Mouse (Mus musculus) ES-Bruce4 (cell line): ENCODE results near the gene Kcnv2. TPM values are rescaled to one million over a fixed set of nuclear protein-coding genes. Genes with fewer than 3 reads are reported as not detected.

ENCODE experiments used
- H3K27ac ChIP-seq: 2 replicates; pipeline ENCODE4 v1.5.1; 2012; ENCODE audit warnings: low read length, inconsistent platforms; ENCODE audit not compliant: insufficient read depth
- H3K27me3 ChIP-seq: 2 replicates; pipeline ENCODE4 v1.6.1; 2012; ENCODE audit warnings: mild to moderate bottlenecking, low read length, inconsistent platforms; ENCODE audit not compliant: control insufficient read depth, poor library complexity, insufficient read depth, severe bottlenecking
- H3K36me3 ChIP-seq: 2 replicates; pipeline ENCODE4 v1.6.1; 2012; ENCODE audit warnings: inconsistent platforms, mild to moderate bottlenecking, low read length, moderate library complexity; ENCODE audit not compliant: control insufficient read depth, poor library complexity, insufficient read depth, severe bottlenecking
- H3K4me1 ChIP-seq: one replicate; pipeline ENCODE4 v1.8.1; 2011; ENCODE audit warnings: low read length; ENCODE audit not compliant: control insufficient read depth, insufficient read depth
- H3K4me3 ChIP-seq: 2 replicates; pipeline ENCODE4 v1.5.1; 2011; ENCODE audit warnings: low read depth, mild to moderate bottlenecking, low read length
- H3K9ac ChIP-seq: 2 replicates; pipeline ENCODE4 v1.6.1; 2012; ENCODE audit warnings: low read depth, mild to moderate bottlenecking, inconsistent platforms; ENCODE audit not compliant: poor library complexity, severe bottlenecking
- H3K9me3 ChIP-seq: replicated peaks from 2 replicates; pipeline ENCODE4 v1.6.1; 2012; ENCODE audit warnings: mild to moderate bottlenecking, low read length, inconsistent platforms; ENCODE audit not compliant: control insufficient read depth, poor library complexity, insufficient read depth, severe bottlenecking
- CTCF ChIP-seq: IDR thresholded peaks from one replicate; pipeline ENCODE4 v1.8.1; 2011; ENCODE audit warnings: low read depth, low read length
- EP300 ChIP-seq: IDR thresholded peaks from 2 replicates; pipeline ENCODE4 v1.6.1; 2011; ENCODE audit warnings: low read depth, low read length; ENCODE audit not compliant: insufficient read depth
- POLR2A ChIP-seq: IDR thresholded peaks from one replicate; pipeline ENCODE4 v1.8.1; 2011; ENCODE audit warnings: low read length; ENCODE audit not compliant: insufficient read depth
- polyA plus RNA-seq: library from polyadenylated mRNA; stranded (reverse); fragments of >200 nt; gene quantifications from 2 replicates; pipeline ENCODE4 v1.2.4, GENCODE M21; 2011; ENCODE audit warnings: low read depth; ENCODE audit not compliant: missing spikeins, insufficient read depth, insufficient read length

Kcnv2 gene
- polyA plus RNA-seq, 1 experiment = not detected

GRCm38 (mm10) chr19:27385304-27385703, 62.9 kb downstream of the Kcnv2 start:
- Histone ChIP-seq H3K36me3 (peaks cover 34% of the 10 kb centered on the region), H3K27ac (no peak overlapping the region), H3K9ac (no peak overlapping the region), H3K9me3 (no peaks in the 10 kb centered on the region), H3K27me3 (no peaks in the 10 kb centered on the region), H3K4me1 (no peaks in the 10 kb centered on the region), H3K4me3 (no peak overlapping the region)
- TF ChIP-seq EP300 = no peak
- no peak for TF ChIP-seq CTCF
- no peak for TF ChIP-seq POLR2A

Other genes with a start within 250 kb of the Kcnv2 start
- gene Vldlr, start 106.1 kb upstream of the Kcnv2 start, polyA plus RNA-seq = 2.4 TPM in 2 replicates
- gene Pum3, start 107.2 kb downstream of the Kcnv2 start, polyA plus RNA-seq = 178 and 201 TPM in 2 replicates